Mouse (Mus musculus) retina, postnatal 1 day (tissue): ENCODE measurements around the gene Acd.
A peak's percentile ranks its signal among the peaks of the same experiment; 100 is the strongest.

Source experiments
- DNase-seq: peaks from one replicate; pipeline ENCODE4 v3.0.0-alpha.2; 2012

Gene Acd

GRCm38 (mm10) chr8:105700966-105701824, at the start of gene Acd, which contains the start of gene Pard6a:
Gene Acd (minus strand): TSS chr8:105701102.
Gene Pard6a (plus strand): TSS chr8:105701148.
- peak; percentile 97 for DNase-seq

- DNase-seq = peak; percentile 60
These were observed 49.7 kb upstream of the Acd start for GRCm38 (mm10) chr8:105750606-105751005.

- DNase-seq = peak; percentile 14
These were observed 42.4 kb upstream of the Acd start for GRCm38 (mm10) chr8:105743301-105743700.

GRCm38 (mm10) chr8:105739216-105739615, 38.3 kb upstream of the Acd start:
- no peak for DNase-seq

- DNase-seq = no peak
These were observed 31.3 kb upstream of the Acd start for GRCm38 (mm10) chr8:105732186-105732585.

GRCm38 (mm10) chr8:105727397-105728124, 26.7 kb upstream of the Acd start:
- DNase-seq = no peak

GRCm38 (mm10) chr8:105725726-105726125, 24.8 kb upstream of the Acd start:
- DNase-seq = no peak

- no peak for DNase-seq
These were observed 22.0 kb upstream of the Acd start for GRCm38 (mm10) chr8:105722861-105723260.

- no peak for DNase-seq
These were observed 18.7 kb upstream of the Acd start for GRCm38 (mm10) chr8:105719637-105720036.

GRCm38 (mm10) chr8:105716302-105716945, 15.5 kb upstream of the Acd start:
- no peak for DNase-seq

- DNase-seq = no peak
These were observed 14.1 kb upstream of the Acd start for GRCm38 (mm10) chr8:105715042-105715441.

GRCm38 (mm10) chr8:105714139-105714538, 13.2 kb upstream of the Acd start:
- DNase-seq = peak; percentile 92

- no peak for DNase-seq
These were observed 11.4 kb upstream of the Acd start for GRCm38 (mm10) chr8:105712286-105712685.

GRCm38 (mm10) chr8:105709317-105709716, 8.4 kb upstream of the Acd start:
- DNase-seq = no peak

- no peak for DNase-seq
These were observed 7.8 kb upstream of the Acd start for GRCm38 (mm10) chr8:105708675-105709074.

GRCm38 (mm10) chr8:105707498-105708403, 6.8 kb upstream of the Acd start, which contains the start of the genes 4933405L10Rik and Enkd1:
Gene 4933405L10Rik (plus strand): TSS chr8:105707655.
Gene Enkd1 (minus strand): TSS chr8:105708210.
- DNase-seq = peak; percentile 97

GRCm38 (mm10) chr8:105706426-105706825, 5.5 kb upstream of the Acd start:
- no peak for DNase-seq

- no peak for DNase-seq
These were observed 4.1 kb upstream of the Acd start for GRCm38 (mm10) chr8:105704955-105705354.

GRCm38 (mm10) chr8:105704146-105704812, 3.4 kb upstream of the Acd start:
- DNase-seq = peak; percentile 27

GRCm38 (mm10) chr8:105702731-105703415, 2.0 kb upstream of the Acd start:
- DNase-seq = no peak

GRCm38 (mm10) chr8:105702001-105702401, 1.1 kb upstream of the Acd start:
- DNase-seq = no peak
